Mouse (Mus musculus) kidney, adult 2 months (tissue): Measurements from ENCODE around the gene Fndc7. TPM values are rescaled to one million over a fixed set of nuclear protein-coding genes. Genes with fewer than 3 reads are reported as not detected.
A peak's percentile ranks its signal among the peaks of the same experiment; 100 is the strongest.

Experiments used
- DNase-seq: peaks from one replicate; pipeline ENCODE4 v3.0.0; 2021
- H3K27ac ChIP-seq: fragments of 200-500 bp; 2 replicates; pipeline ENCODE4 v1.5.1; 2012; ENCODE audit warnings: low read depth, low read length, control low read depth, inconsistent platforms; ENCODE audit not compliant: insufficient read depth
- H3K27me3 ChIP-seq: fragments of 200-500 bp; replicated peaks from 2 replicates; pipeline ENCODE4 v1.6.1; 2012; ENCODE audit warnings: mild to moderate bottlenecking, moderate library complexity, low read length, inconsistent platforms; ENCODE audit not compliant: control insufficient read depth, insufficient read depth
- H3K36me3 ChIP-seq: fragments of 200-500 bp; 2 replicates; pipeline ENCODE4 v1.6.1; 2012; ENCODE audit warnings: mild to moderate bottlenecking, moderate library complexity, low read length, inconsistent platforms; ENCODE audit not compliant: control insufficient read depth, insufficient read depth
- H3K4me1 ChIP-seq: fragments of 200-500 bp; 2 replicates; pipeline ENCODE4 v1.6.1; 2011; ENCODE audit warnings: low read length; ENCODE audit not compliant: control insufficient read depth, insufficient read depth
- H3K4me3 ChIP-seq: fragments of 200-500 bp; 2 replicates; pipeline ENCODE4 v1.5.1; 2011; ENCODE audit warnings: mild to moderate bottlenecking, low read depth, low read length, control low read depth; ENCODE audit not compliant: insufficient read depth
- CTCF ChIP-seq: fragments of 200-500 bp; conservative IDR thresholded peaks from 2 replicates; pipeline ENCODE4 v1.5.1; 2011; ENCODE audit warnings: low read depth, mild to moderate bottlenecking, control low read depth, low read length, moderate library complexity, mixed read lengths; ENCODE audit not compliant: insufficient read depth, insufficient read length
- POLR2A ChIP-seq: fragments of 200-500 bp; IDR thresholded peaks from one replicate; pipeline ENCODE4 v1.6.1; 2011; ENCODE audit warnings: low read depth, low read length, control low read depth
- WGBS: fragments of 180-500 bp; shearing (Covaris S2); methylation state at CpG from one replicate; pipeline ENCODE4 v1.1.7; 2018; 5-methylcytosine and 5-hydroxymethylcytosine counted together
- polyA plus RNA-seq: library from polyadenylated mRNA; depleted of rRNA; stranded (reverse); fragments of >200 nt; gene quantifications from 2 replicates; pipeline ENCODE4 v1.2.3, GENCODE M21; 2012

The Fndc7 gene
- polyA plus RNA-seq, 1 experiment = 0.25 TPM

DNA sequence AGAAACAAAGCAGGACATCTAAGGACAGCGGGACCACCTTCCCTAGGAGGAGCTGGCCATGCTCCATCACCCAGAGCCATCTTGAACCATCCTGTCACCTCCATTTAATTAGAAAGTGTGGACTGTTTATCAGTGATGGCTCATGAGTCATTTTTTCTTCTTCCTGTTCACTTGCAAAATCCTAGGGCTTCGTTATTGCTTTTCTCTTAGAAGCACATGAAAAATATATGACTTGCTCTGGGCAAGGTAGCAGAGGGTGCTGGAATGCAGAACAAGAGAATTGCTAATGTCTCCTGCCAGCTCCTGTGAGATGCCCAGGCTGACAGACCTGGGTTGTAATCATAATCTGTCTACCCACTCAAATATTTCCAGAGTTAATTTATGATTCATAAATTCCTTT, 29.0 kb downstream of the Fndc7 start:
- 63% methylated on average over 2 of the region's 2 CpGs for WGBS
- TF ChIP-seq CTCF (no peak), POLR2A (no peak)
- Histone ChIP-seq H3K27ac (no peak overlapping the region), H3K27me3 (no peaks in the 10 kb centered on the region), H3K4me3 (no peak overlapping the region), H3K4me1 (peaks cover 3% of the 10 kb centered on the region; the same call in 1 of the 2 replicates), H3K36me3 (no peaks in the 10 kb centered on the region)
- no peak for DNase-seq

DNA sequence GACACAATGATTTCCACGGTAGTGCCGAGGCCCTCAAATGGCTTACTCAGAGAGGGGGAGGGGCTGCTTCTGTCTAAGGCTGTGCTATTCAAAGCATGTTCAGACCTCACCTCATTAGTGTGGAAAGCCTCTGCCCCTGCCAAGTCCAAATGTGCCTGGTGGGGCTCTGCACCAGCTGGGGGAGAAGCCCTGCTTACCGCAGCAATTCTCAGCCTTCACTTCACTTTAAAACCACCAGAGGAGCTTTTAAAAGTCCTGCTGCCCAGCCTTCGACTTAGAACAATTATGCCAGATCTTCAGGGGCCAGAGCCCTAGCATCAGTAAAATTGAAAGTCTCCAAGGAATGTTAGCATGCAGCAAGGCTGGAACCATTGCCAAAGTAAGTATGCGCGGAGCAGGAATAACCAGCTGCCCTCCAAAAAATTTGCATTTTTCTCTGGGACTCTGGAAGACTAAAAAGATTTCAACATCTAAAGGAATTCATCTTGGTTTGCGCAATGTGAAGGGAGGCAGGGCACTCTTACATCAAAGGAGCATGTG, 31.5 kb downstream of the Fndc7 start:
- H3K27ac ChIP-seq = no peak overlapping the region
- 30% methylated on average over 7 of the region's 7 CpGs for WGBS
- no peaks in the 10 kb centered on the region for H3K27me3 ChIP-seq
- H3K4me1 ChIP-seq = peaks cover 3% of the 10 kb centered on the region; the same call in 1 of the 2 replicates
- peak; percentile 65 for DNase-seq
- TF ChIP-seq CTCF = no peak
- no peak for TF ChIP-seq POLR2A
- H3K36me3 ChIP-seq = no peaks in the 10 kb centered on the region
- no peak overlapping the region for H3K4me3 ChIP-seq

DNA sequence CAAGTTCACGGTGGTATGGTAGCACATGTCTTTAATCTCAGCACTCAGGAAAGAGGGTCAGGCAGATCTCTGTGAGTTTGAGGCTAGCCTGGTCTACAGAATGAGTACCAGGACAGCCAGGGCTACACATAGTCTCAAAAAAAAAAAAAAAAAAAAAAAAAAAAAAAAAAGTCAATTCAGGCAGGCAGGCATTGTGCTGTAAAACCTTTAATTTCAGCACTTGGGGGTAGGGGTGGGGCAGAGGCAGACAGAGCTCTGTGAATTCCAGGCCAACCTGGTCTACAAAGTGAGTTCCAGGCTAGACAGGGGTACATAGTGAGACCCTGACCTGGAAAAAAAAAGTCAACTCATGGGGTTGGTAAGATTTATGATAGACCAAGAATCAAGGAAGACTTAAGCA, 32.1 kb downstream of the Fndc7 start:
- no peak overlapping the region for H3K4me3 ChIP-seq
- no peaks in the 10 kb centered on the region for H3K27me3 ChIP-seq
- H3K36me3 ChIP-seq = no peaks in the 10 kb centered on the region
- no peak overlapping the region for H3K27ac ChIP-seq
- H3K4me1 ChIP-seq = peaks cover 3% of the 10 kb centered on the region; the same call in 1 of the 2 replicates
- no peak for TF ChIP-seq CTCF
- no peak for TF ChIP-seq POLR2A
- no peak for DNase-seq
- 67% methylated on average over 1 of the region's 1 CpGs for WGBS

DNA sequence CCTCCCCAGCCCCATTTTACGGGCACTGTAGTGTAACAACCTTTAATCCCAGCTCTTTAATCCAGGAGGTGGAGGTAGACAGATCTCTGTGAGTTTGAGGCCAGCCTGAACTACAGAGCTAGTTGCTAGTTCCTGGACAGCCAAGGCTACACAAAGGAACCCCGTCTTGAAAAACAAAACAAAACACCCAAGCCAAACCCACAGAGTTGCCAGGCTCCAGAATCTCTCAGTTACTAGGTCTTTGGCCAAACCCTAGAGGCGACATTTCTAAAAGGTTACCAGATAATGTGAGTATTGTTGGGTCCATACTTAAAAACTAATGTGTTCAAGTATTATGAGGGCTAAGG, 32.7 kb downstream of the Fndc7 start:
- Histone ChIP-seq H3K27me3 (no peaks in the 10 kb centered on the region), H3K4me1 (peaks cover 3% of the 10 kb centered on the region; the same call in 1 of the 2 replicates), H3K27ac (no peak overlapping the region), H3K4me3 (no peak overlapping the region), H3K36me3 (no peaks in the 10 kb centered on the region)
- TF ChIP-seq CTCF (no peak), POLR2A (no peak)
- no peak for DNase-seq
- 51% methylated on average over 3 of the region's 3 CpGs for WGBS

DNA sequence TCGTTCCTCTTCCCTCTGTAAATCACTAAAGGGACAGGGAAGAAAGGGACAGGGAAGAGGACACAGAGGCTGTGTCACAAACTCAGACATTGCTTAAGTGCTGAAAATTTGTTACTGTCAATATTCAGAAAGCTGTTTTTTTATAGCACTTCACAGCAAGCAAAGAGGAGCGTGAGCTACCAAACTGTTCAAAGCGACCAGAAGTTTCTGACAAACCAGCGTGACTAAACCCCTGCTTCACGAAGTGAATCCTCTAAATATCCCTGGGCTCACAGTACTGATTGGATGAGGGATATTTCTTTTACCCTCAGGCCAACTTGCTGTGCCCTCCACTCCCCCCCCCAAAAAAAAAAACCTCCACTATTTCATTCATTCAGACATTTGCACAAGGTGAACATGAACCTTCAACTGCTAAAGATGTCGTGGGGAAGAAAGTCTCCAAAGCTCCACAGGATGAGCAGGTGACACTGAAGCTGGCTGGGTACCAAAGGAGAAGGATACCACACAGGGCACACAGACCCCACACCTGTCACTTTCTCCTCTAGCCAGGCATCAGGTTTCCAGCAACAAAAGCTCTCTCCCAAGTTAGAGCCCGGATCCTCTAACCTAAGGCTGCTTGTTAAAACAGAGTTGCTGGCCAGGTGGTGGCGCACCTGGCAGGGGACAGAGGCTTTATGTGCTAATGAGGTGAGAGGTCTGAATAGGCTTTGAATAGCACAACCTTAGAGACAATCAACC, 33.3 kb downstream of the Fndc7 start:
- 62% methylated on average over 8 of the region's 8 CpGs for WGBS
- Histone ChIP-seq H3K4me1 (peaks cover 3% of the 10 kb centered on the region; the same call in 1 of the 2 replicates), H3K4me3 (no peak overlapping the region), H3K27ac (no peak overlapping the region), H3K36me3 (no peaks in the 10 kb centered on the region), H3K27me3 (no peaks in the 10 kb centered on the region)
- peak; percentile 55 for TF ChIP-seq CTCF
- no peak for TF ChIP-seq POLR2A
- peak; percentile 55 for DNase-seq

DNA sequence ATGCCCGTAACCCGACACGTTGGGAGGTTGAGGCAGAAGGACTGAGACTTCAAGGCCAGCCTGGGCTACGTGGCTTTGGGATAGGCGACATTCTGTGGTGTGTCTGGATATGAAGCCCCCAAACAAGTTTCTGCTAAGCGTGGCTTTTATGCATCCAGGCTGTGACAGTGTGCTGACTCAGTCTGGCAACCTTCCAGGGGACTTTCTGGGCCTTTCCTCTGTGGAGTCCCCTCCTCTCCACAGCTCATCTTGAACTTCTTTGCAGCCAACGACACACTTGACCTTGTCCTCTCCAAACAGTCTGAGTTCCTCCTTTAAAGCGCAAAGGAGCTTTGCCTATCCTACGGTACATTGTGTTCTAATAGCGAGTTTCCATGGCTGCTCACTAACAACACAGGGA, 33.9 kb downstream of the Fndc7 start:
- WGBS = 54% methylated on average over 10 of the region's 10 CpGs
- Histone ChIP-seq H3K4me1 (peaks cover 3% of the 10 kb centered on the region; the same call in 1 of the 2 replicates), H3K4me3 (no peak overlapping the region), H3K27me3 (no peaks in the 10 kb centered on the region), H3K27ac (no peak overlapping the region), H3K36me3 (no peaks in the 10 kb centered on the region)
- TF ChIP-seq CTCF (no peak), POLR2A (no peak)
- peak; percentile 31 for DNase-seq

DNA sequence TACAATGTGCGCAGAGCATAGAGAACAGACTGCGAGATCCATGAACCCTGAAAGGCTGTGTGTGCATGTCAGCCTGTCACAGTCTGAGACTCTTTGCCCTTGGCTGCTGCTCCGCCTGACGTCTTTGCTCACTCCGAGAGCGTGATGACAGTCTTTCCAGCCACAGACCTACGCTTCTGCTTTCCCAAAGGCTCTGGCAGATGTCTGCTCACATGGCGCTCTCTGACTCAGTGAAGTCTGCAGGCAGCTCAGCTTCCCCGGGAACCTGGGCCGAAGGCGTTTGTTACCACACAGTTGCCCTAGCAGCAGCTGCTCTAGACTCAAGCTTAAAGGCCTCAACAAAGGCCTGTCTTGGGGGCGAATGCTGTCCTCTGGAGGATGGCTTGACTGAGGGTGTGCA, 34.4 kb downstream of the Fndc7 start:
- H3K27ac ChIP-seq = no peak overlapping the region
- DNase-seq = no peak
- no peak for TF ChIP-seq POLR2A
- TF ChIP-seq CTCF = no peak
- H3K4me3 ChIP-seq = no peak overlapping the region
- peaks cover 3% of the 10 kb centered on the region; the same call in 1 of the 2 replicates for H3K4me1 ChIP-seq
- H3K27me3 ChIP-seq = no peaks in the 10 kb centered on the region
- WGBS = 79% methylated on average over 12 of the region's 12 CpGs
- H3K36me3 ChIP-seq = no peaks in the 10 kb centered on the region
